Mouse (Mus musculus): ENCODE results near the gene Cox6b1.

GRCm38 (mm10) chr7:30590927-30591604, 34.9 kb downstream of the Cox6b1 start:
- TF ChIP-seq CTCF (IDR thresholded peaks at IDR 0.05; ENCODE audit: low read depth) (no peak), EP300 (optimal IDR thresholded peaks at IDR 0.05) (no peak)

Data from stomach, postnatal 0 days (tissue).